Mouse (Mus musculus): Measurements from ENCODE around the gene Ilf3.

Ilf3 gene

DNA sequence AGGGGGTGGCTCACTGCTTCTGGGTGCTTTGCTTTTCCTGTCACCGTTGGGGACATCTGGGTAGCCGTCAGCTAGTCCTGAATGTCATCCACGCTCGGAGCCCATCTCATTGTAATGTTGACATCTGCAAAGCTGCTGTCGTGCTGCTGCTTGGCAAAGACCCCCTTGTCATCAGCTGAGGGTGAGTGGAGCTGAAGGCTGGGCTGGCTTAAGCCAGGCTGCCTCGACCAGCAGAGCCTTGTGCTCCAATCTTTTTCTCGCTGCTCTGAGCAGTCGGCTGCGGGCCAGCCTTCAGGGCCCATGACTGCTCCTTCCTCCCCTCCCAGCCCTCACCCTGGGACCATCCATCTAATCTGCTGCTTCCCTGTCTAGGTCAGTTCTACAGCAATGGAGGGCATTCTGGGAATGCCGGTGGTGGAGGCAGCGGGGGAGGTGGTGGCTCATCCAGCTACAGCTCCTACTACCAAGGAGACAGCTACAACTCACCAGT lies 35.1 kb downstream of the Ilf3 start:
- in situ Hi-C loops (cut with MboI) = no loop called here

DNA sequence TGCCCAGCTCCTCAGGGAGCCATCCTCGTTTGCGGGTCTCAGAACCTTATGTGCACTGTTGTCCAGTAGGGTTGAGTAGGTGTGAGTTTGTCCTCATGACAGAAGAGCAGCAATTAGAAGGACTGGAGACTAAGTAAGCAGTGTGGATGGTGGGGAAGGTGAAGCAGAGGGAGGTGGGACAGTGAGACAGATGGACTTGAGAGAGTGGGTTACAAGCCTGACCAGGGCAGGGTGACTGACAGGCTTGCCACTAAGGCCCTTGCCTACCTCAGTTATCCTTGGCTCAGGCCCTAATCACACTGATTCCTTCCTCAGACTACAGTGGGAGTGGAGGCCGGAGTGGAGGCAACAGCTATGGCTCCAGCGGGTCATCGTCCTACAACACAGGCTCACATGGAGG lies 36.1 kb downstream of the Ilf3 start:
- in situ Hi-C loops (cut with MboI) = no loop called here

DNA sequence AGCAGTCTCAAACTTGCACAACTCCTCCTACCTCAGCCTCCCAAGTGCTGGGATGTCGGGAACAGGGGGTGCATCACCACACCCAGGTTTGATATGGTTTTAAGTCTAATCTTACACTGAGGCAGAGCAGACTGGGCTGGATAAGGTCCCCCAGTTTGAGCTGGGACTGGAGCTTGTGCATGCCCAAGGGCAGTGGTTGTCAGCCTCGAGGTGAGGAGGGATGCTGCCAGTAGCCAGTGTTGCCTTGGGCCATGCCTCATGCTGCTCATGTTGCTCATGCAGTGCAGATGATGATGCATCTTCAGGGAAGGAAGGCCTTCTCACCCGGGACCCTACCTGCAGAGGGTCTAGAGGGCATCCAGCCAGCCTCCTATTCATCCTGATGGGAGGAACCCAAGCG lies 37.9 kb downstream of the Ilf3 start:
- in situ Hi-C loops (cut with MboI) = loop anchor here (5.0 kb wide), 1 partner anchor 93 kb away; the partner anchor contains the start of gene Ap1m2

DNA sequence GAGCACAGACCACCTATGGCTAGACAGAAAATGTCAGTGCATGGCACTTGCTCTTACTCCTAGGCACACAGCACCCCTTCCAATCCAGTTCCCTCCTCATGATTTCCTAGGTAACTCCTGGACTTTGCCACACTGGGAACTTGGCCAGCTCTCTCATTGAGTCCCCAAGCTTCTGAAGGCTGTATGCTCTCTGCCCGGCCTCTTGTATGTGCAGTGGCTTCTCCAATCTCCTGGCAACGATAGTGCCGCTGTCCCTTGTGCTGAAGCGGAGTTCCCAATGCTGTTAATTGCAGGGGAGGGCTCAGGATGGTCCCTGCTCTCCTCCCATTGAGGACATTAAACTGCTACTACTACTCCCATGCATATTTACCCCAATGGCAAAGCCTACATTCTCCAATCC lies 40.3 kb downstream of the Ilf3 start:
- in situ Hi-C loops (cut with MboI) = loop anchor here (5.0 kb wide), 1 partner anchor 96 kb away; the partner anchor contains the start of gene Ap1m2

DNA sequence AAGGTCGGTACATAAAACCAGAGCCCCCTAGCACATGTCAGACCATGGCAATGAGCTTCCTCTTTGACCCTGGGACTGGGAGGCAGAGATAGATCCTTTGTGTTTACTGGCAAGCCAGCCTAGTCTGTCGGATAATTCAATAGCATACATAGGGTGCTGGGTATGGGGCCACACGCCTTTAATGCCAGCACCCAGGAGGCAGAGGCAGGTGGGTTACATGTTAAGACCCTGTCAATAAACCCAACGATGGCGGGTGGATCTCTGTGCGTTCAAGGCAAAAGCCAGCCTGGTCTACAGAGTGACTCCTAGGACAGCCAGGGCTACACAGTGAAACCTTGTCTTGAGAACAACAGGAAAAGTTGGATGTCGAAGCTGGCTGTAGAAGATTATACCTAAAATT lies 41.0 kb downstream of the Ilf3 start:
- in situ Hi-C loops (cut with MboI) = loop anchor here (5.0 kb wide), 1 partner anchor 96 kb away; the partner anchor contains the start of gene Ap1m2

DNA sequence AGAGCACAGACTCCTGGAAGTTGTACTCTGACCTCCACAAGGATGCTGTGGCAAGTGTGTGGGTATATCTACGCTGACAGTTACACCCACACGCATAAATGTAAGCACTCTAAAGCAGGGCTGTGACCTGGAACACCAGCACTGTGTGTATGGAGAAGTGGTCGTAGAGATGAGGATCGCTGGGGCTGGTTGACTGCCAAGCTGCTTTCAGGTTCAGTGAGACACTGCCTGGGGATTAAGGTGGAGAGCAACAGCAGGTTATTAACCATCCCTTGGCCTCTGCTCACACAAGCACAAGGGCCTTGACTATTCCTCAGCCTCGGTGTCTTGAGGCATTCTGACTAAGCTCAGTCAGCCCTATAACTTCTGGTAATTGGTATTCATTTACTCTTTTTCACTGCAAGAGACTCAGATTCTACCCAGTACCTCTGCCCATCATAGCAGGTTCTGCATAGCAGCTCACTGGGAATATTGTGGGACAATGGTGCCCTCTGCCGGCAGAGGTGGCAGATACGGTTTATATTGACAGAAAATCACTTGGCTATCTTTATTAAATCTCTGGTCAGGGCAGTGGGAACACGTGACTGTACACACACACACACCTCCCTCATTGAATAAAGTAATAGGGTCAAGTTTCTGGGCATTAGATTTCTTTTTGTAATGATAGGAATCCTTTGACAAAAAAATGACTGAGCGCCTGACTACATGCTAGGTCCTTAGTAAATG lies 42.1 kb downstream of the Ilf3 start:
- in situ Hi-C loops (cut with MboI) = loop anchor here (5.0 kb wide), 2 partner anchors 37 to 97 kb away; partner anchors contain the start of gene Ap1m2

DNA sequence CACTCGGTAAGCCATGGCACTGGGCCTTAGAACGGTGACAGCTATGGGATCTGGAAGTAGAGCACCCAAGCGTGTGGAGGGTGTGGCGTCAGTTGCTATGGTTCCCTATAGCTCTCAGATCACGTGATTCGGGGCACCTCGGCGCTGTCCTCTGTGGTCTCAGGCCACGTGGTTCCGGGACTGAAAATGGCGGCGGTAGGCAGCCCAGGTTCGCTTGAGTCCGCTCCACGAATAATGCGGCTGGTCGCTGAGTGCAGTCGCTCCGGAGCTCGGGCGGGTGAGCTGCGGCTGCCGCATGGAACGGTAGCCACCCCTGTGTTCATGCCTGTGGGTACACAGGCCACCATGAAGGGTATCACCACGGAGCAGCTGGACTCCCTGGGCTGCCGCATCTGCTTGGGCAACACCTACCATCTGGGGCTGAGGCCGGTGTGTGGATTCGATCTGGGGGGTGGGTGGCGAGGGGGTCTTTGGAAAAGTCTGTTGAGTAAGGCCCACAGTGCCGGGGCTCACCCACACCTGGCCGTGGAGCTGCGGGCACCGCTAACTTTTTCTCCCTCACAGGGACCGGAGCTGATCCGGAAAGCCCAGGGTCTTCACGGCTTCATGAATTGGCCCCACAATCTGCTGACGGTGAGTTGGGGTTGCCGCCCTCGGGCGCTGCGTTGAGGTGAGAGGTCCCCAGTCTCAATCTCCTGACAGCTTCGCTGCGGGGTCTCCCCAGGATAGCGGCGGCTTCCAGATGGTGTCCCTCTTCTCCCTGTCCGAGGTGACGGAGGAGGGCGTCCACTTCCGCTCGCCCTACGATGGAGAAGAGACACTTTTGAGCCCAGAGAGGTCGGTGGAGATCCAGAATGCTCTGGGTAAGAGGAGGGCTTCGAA lies 44.2 kb downstream of the Ilf3 start, which contains the start of gene Qtrt1:
TSS of gene Qtrt1 (plus strand) at position 169 of the 882 bp plus-strand sequence.
- in situ Hi-C loops (cut with MboI) = loop anchor here (5.0 kb wide), 1 partner anchor 40 kb away; no protein-coding TSS in a partner anchor

DNA sequence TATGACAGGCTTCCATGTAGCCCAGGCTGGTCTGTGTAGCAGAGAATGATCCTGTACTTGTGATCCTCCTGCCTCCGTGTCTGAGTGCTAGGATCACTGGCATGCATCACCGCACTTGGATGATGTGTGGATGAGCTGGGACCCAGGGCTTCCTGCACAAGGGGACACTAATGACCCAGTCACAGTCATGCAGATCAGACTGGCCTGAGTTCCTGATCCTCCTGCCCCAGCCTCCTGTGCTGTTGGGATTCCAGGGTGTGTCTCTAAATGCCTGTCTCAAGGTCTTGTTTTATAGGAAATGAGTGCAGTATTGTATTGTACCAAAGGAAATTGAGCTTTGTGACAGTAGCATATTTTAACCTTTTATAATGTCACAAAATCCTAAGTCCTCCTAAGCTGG lies 50.2 kb downstream of the Ilf3 start:
- in situ Hi-C loops (cut with MboI) = no loop called here

DNA sequence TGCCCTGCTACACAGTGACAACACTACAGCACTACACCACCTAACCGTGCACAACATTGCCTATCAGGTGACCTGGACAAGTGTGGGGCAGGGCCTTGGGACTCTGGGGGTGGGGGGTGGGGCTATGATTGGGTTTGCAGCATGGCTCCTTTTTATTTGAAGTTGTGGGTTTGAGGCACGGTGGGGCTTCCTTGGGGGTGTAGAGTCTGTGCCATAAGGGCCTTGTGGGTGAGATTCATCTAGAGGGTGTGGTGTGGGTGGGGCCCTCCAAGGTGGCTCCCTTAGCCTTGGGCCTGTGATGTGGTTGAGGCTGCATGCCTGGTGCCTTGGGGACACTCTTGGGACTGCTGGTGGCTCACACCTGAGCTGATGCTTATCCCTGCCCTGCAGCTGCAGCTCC lies 52.0 kb downstream of the Ilf3 start:
- in situ Hi-C loops (cut with MboI) = no loop called here

DNA sequence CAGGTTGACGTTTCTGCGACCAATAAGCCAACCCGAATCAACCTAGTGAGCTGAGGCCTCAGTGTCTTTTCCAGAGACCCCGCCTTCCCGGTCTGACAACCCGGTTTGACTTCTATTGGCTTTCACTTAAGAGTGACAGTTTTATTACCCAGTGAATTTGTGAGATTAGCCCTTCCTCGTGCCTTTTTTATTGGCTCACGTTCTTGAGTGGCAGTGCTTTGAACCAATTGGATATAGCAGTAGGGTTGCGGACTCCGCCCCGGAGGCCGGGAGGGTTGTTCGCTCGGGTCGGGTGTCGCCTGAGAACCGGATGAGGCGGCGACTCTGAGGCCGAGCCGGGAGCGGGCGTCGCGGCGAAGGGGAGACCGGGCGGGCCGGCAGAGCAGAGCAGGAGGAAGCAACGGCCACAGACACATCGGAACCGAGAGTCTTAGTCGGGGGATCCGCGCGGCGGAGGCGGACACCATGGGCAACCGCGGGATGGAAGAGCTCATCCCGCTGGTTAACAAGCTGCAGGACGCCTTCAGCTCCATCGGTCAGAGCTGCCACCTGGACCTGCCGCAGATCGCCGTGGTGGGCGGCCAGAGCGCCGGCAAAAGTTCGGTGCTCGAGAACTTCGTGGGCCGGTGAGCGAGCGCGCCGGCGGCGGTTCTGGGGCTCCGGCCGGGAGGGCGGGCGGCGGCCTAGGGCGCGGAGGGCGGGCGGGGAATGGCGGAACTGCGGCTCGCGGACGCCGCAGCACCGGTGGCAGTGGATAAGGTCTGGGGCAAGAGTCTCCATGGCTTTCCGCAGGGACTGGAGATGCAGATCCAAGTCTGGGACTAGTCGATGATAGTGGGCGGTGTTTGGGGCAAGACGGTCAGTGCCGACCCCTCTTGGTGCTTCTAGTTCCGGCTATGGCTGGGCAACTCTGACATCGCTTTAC lies 57.2 kb downstream of the Ilf3 start, which contains the start of gene Dnm2:
TSS of gene Dnm2 (plus strand) at position 278 of the 925 bp plus-strand sequence.
- in situ Hi-C loops (cut with MboI) = no loop called here

DNA sequence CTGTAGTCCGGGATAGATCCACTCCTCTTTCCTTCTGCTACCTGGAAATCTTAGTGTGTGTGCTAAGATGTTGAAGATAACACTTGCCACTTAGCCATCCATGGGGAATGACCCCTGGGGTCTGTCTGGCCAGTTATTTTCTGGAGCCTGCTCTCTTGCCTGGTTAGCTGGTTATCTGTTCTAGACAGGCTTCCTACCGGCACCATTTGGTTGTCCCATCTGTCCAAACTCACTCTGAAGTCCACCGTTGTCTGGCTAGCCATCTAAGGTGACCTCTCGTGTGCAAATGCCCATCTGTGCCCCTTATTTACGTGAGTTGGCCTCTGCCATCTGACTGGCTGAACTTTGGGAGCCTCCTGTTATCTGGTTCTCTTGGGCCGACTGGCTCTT lies 57.9 kb downstream of the Ilf3 start:
- in situ Hi-C loops (cut with MboI) = no loop called here

DNA sequence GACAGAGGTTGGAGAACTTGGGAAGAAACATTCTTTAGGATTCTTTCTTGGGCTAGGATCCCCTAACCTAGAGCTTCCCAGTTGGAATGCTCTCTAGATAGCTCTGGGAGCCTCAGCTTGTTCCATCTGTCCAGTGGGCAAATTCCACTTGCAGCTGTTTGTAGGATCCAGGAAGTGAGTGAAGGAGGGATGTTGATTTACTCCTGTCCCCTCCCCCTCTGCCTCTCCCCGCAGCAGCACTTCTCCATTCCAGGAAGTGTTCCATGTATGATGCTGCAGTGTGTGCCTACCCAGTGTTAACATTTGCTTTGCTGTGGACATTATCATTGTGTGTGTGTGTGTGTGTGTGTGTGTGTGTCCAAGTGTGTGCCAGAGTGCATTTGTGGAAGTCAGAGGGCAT lies 58.3 kb downstream of the Ilf3 start:
- in situ Hi-C loops (cut with MboI) = no loop called here

DNA sequence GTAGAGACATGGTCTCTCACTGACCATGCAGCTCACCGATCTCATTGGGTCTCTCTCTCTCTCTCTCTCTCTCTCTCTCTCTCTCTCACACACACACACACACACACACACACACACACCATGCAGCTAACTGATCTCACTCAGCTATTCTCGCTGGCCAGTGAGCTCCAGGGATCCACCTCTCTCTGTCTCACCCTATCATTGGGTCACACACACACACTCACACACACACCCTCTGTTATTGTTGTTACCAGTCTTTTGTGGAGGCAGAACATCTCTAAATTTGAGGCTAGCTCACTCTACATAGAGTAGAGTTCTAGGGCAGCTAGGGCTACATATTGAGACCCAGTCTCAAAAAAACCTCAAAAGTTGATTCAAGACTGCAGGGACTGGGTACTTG lies 58.9 kb downstream of the Ilf3 start:
- in situ Hi-C loops (cut with MboI) = no loop called here

DNA sequence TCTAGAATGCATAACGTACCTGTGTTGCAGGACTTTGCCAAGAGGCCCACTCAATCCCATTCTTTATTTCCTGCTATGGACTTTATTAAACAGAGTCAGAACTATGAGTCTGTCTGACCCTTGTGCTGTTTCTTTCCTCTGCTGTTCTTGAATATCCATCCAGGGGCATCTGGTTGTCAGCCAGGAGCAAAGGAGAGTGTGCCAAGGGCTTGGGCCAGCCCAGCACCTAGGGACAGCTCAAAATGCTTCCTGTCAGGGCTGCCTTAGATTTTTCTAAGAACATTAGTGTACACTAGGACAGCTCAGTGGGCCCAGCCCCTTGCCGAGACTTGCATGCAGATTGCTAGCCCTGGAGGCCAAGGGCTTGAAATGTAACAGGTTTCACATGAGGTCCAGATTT lies 60.1 kb downstream of the Ilf3 start:
- in situ Hi-C loops (cut with MboI) = no loop called here

DNA sequence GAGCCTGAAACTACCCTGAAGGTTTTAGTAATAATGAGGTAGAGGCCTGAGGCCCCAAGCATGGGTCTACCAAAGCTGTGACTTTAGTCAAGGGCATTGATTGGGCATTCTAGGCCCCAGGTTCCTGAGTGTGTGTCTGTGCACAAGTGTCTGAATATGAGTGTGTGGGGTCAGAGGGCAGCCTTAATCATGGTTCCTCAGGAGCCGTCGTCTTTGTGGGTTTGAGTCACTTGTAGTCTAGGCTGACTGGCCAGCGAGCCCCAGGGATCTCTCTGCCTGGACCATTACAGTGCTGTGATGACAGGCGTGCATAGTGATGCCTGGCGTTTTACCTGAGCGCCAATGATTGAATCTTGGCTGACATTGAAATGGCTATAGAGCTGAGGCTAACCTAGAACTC lies 60.5 kb downstream of the Ilf3 start:
- in situ Hi-C loops (cut with MboI) = no loop called here

DNA sequence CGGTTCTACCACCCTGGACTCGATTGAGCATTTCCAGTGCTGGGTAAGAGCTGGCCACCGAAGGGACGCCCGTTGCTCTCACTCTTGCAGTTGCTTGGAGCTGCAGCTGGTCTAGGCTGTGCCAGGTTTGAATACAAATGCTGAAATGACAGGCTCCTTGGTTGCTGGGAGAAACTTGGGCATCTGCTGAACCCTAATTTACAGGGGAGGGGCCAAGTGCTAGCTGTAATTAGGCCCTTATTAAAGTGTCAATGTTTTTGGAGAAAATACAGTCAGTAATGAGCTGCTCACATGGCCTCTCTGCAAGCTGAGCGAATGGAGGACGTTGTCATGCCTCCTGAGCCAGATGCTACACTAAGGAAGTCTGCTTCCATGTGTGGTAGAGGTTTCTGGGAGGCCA lies 63.1 kb downstream of the Ilf3 start:
- in situ Hi-C loops (cut with MboI) = no loop called here

DNA sequence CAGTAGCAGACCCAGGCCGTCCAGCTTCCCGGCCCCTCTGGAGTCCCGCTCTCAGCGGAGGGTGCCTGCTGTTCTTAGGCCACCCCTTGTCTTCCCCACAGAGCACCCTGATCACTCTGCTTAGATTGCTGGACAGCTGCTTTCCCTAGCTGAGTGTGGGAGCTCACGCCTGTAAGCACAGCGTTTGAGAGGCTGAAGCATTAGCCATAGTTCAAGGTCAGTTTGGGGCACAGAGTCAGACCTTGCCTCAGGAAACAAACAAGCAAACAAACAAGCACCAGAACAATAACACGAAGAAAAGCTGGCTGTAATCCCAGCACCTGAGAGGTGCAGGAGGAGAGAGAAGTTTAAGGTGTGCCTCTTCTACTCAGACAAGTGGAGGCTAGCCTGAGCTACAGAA lies 64.4 kb downstream of the Ilf3 start:
- in situ Hi-C loops (cut with MboI) = no loop called here

DNA sequence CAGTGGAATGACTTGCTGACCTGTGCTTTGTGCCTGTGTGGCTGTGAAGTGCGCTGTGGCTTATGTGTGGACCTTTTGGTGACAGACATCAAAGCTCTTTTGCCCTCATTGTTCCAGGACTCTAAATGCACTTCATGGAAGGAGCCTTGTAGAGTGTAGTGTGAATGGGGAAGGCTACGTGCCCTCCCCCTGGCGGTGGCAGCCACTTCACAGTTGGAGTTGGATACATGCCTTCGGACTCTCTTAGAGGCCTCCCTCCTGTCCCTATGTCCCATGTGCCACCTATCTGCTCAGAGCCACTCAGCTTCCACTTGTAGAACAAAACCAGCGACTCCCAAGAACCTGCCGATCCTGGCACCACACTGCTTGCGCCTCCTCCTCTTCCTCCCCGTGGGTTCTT lies 66.1 kb downstream of the Ilf3 start:
- in situ Hi-C loops (cut with MboI) = no loop called here

DNA sequence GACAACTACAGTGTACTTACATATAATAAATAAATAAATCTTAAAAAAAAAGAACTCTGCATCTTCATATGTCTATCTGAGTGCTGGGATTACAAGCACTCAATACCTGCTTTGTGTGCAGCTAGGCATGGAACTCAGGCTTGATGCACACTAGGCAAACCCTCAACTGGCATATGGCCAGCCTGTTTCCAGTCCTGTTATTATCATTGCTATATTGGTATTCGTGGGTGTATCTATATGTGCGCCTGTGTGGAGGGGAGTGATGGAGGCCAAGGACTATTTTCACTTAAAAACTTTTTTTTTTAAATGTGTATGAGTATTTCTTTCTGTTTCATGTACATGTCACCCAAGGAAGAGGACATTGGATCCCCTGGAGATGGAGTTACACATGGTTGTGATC lies 66.7 kb downstream of the Ilf3 start:
- in situ Hi-C loops (cut with MboI) = no loop called here

DNA sequence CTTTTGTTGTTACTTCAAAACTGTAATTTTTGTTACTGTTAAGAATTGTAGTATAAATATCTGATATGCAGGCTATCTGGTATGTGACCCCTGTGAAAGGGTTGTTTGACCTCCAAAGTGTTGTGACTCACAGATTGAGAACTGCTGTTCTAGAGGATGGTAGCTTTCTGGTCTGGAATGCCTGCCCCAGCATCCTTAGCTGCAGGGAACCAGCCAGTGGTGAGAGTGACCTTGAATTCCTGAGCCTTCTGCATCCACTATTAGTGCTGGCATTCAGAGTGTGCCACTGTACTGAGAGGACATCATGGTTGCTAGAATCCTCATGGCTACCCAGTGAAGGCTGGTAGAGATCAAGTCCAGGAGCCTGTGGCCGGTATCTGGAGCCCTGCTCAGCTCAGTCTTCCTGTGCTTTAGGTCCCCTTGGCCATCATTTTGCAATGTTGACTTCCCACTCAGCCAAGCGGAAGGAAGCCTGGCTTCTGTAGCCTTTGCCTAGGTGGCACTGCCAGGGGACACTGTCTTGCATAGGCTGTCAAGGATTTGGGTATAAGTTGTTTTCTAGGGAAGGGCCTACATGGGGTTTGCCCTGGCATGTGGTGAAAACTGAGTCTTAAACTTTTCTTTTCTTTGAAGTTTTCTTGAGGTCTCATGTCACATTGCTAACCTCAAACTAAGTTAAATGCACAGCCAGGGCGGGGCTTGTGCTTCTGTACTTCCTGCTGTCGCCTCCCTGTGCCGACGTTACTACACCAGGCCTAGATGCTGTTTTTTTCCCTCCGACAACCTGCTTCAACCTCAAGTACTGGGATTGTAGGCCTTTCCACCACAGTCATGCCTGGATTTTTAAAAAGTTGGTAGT lies 68.3 kb downstream of the Ilf3 start:
- in situ Hi-C loops (cut with MboI) = no loop called here

DNA sequence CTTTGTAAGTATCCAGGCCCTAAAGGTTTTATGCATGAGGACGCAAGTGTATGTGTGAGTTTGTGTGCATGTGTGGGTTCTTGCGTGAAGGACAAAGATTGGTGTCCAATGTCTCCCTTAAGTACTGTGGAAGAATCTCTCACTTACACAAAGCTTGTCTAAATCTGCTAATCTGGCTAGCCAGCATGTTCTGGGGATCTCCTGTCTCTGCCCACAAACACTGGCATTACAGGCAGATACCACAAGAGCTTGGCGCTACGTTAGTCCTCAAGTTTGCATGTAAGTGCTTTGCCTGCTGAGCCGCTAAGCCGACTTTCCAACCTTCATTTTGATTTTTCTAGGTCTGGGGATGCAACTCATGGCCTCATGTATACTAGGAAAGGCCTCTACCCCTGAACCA lies 69.9 kb downstream of the Ilf3 start:
- in situ Hi-C loops (cut with MboI) = no loop called here

Data from mature B cell (primary cell).